Mouse (Mus musculus) urinary bladder, postnatal 0 days (tissue): ENCODE data around the gene Usp18. TPM values are rescaled to one million over a fixed set of nuclear protein-coding genes. Genes with fewer than 3 reads are reported as not detected.

Experiments used
- polyA plus RNA-seq: library from polyadenylated mRNA; unstranded; fragments of >200 nt; fragmentation: Nextera tagmentation; extraction: Ambion mirVana; gene quantifications from 2 replicates; pipeline ENCODE4 v1.2.1, GENCODE M21; 2015

Gene Usp18
- 9.3 and 10.8 TPM in 2 replicates for polyA plus RNA-seq

DNA sequence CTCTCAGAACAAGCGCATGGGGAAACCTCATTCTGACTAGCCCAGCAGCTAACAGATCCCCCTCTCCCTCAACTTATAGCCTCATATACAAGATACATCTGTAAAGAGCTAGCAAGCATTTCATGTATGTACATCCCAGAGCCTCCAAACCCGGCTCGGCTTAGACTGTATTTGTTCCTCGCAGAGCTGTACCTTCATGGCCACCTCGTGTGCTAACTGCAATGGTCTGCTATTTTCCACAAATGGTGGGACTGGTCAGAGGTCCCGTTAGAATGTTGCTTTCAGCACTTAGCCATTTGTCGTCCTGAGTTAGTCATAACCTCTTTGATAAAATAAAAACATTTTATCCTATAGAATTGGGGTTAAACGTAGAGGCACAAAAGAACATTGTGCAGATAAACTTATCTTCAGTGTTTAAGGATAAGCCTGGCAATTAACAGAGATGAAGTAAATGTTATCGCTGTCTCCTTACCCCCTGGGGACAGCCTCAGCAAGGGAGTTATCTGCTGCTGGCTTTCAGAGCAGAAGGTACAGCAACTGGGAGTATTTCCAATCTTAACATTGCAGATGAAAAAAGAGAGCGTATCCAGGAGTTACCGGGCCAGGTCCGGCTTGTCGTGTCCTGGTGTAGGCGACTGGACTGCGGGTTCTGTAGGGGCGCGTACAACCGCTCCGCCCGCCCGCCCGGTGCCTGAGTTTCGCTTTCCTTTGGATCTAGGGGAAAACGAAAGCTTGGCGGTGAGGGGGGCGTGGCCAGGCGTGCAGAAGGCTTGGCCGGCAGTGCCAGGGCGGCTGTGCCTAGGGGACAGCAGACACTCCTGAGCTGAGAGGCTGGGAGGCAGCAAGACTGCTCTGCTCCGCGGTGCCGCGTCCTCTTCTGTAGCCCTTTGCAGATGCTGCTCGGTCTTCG lies at the start of gene Usp18:
Gene Usp18 (plus strand): TSS at position 780 of the 910 bp plus-strand sequence.

DNA sequence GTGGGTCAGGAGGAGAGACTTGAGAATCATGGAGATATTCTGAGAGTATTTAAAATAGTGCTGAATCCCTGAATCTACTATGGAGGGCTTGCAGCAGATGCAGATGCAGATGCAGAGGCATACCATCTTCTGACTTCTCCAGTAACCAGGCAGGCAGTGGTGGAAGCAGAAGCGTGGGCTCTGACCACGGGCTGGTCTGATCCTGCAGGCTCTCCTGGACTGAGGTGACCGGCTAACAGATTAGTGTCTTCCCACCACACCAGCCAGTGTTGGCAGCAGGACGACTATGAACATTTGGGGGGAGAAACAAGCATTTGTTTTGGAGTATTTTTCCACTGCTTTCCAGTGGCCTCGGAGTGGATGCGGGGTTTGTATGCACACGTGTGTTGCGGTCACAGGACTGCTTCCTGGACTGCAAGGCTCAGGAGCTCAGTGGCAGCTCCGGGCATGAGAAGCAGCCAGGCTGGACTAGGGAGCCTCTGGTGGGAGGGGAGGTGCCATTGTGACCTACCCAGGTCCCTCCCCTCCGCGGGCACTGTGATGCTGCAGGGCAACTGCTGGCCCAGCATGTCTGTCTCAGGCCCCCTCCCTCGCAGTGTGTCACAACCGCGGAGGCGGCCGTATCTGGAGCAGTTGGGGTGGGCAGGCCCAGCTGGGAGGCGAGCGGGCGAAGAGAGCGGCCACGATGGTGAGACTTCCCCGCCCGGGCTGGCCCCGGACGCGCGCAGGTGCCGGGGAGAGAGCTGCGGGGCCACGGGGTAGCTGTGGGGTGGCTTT lies 35.4 kb upstream of the Usp18 start, which contains the start of gene Tuba8:
Gene Tuba8 (plus strand): TSS at position 548 of the 777 bp plus-strand sequence.

DNA sequence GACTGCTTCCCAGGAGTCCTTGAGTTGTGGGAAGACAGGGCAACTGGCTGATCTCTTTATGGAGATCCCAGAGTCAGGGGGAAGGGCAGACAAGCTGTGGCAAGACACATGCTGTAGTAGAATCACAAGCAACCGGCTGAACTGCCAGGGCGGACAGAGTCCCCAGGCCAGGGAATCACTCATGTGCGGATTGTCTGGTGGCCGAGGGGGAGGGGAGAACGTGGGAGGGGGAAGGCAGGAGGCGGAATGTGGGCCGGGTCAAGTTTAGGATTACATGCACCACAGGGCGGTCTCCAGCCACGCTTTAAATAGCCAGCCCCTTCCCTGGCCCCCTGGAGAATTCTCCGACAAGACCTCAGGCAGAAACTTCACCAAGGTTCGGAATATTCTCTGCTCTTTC lies 54.2 kb downstream of the Usp18 start, which contains the start of gene Slc6a13:
Gene Slc6a13 (plus strand): TSS at position 274 of the 400 bp plus-strand sequence.

Other genes with a start within 250 kb of the Usp18 start
- gene Mical3, start 114.9 kb upstream of the Usp18 start, polyA plus RNA-seq, result 16.0 and 16.9 TPM in 2 replicates
- 4.5 and 5.2 TPM in 2 replicates for gene Pex26, start 62.2 kb upstream of the Usp18 start, polyA plus RNA-seq
- 1.7 and 2.1 TPM in 2 replicates for gene Tuba8, start 35.2 kb upstream of the Usp18 start, polyA plus RNA-seq
- 0.18 and 0.30 TPM in 2 replicates for gene Slc6a13, start 54.3 kb downstream of the Usp18 start, polyA plus RNA-seq
- 0.21 TPM in 1 of 2 replicates, not detected in the other for gene Slc6a12, start 97.2 kb downstream of the Usp18 start, polyA plus RNA-seq
- gene Iqsec3, start 227.8 kb downstream of the Usp18 start, polyA plus RNA-seq, result not detected in 2 replicates